Mouse (Mus musculus): Measurements from ENCODE around the gene Surf1. TPM values are rescaled to one million over a fixed set of nuclear protein-coding genes. Genes with fewer than 3 reads are reported as not detected.
A peak's percentile ranks its signal among the peaks of the same experiment; 100 is the strongest.

Gene Surf1
- polyA plus RNA-seq (2012; rRNA removed): 23.1 and 25.8 TPM in 2 replicates
- 31.7 and 33.9 TPM in 2 replicates for polyA plus RNA-seq (2014; fragmentation: Nextera tagmentation; extraction: Ambion mirVana)

DNA sequence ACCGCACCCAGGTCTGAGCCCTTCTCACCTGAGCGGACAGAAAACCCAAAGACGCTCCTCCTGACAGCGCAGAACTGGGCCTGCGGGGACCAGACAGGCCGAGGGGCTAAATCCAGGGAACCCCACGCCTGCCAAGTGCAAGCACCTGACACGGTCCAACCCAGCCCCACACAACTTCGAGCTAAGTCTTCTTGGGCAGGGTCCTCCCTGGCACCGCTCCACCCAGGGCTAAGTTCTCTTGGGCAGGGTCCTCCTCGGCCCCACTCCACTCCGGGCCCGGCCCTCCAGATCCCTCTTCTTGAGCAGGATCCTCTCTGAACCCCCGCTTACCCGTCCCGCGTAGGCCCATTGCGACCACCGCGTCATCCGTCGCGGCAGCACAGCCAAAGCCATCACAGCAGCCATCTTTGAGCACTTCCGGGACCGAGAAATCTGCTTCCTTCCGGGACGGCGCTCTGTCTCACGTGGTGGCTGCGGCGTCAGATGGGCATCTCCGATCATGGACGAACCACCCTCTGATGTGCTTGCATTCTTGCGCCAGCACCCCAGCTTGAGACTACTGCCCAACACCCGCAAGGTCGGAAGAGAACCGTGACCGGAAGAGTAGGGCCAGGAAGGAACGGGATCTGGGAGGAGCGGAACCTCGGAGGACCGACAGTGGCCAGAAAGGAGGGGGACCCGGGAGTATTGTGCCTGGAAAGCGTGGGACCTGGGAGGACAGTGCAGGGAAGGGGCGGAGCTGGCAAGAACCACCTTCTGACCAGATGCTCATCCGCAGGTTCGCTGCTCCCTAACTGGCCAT, at the start of gene Surf1, which contains the start of gene Surf2:
Surf1 (minus strand) TSS at position 604 of the 802 bp plus-strand sequence.
Surf2 (plus strand) TSS at position 441 of the 802 bp plus-strand sequence.
- DNase-seq (ENCODE audit: low read depth in 3 of 3, low spot score in 3 of 3): peak; percentile 65 to 70 (median 65)
- peaks cover 61% of the 10 kb centered on the region for H3K36me3 ChIP-seq (replicated peaks; ENCODE audit: control insufficient read depth, insufficient read depth, low read depth)
- peak within 1 kb of the TSS; percentile 71 to 89 for H3K4me3 ChIP-seq (ENCODE audit: insufficient read depth in 1 of 2, low read depth in 2 of 2, low read length in 2 of 2)
- TF ChIP-seq EP300 (IDR thresholded peaks at IDR 0.05; ENCODE audit: low read depth) (no peak), CTCF (IDR thresholded peaks at IDR 0.05; ENCODE audit: low read depth) (no peak)
- WGBS (ENCODE audit: insufficient replicate concordance): 2% methylated on average over 47 of the region's 47 CpGs
- peak within 1 kb of the TSS; percentile 99 for H3K4me2 ChIP-seq (ENCODE audit: low read depth)
- H3K27me3 ChIP-seq (ENCODE audit: control insufficient read depth, insufficient read depth, low read length): no peaks in the 10 kb centered on the region
- peak within 1 kb of the TSS; percentile 72 for H3K9ac ChIP-seq (replicated peaks)
- no peaks in the 10 kb centered on the region for H3K9me3 ChIP-seq (ENCODE audit: control insufficient read depth, low read length)
- H3K4me1 ChIP-seq (replicated peaks; ENCODE audit: control insufficient read depth in 2 of 2, insufficient read depth in 2 of 2, low read length in 1 of 2): peaks cover 16 to 25% of the 10 kb centered on the region in 2 experiments
- peak within 1 kb of the TSS; percentile 62 for H3K27ac ChIP-seq
- ATAC-seq (ENCODE audit: insufficient read depth): peak; percentile 71

DNA sequence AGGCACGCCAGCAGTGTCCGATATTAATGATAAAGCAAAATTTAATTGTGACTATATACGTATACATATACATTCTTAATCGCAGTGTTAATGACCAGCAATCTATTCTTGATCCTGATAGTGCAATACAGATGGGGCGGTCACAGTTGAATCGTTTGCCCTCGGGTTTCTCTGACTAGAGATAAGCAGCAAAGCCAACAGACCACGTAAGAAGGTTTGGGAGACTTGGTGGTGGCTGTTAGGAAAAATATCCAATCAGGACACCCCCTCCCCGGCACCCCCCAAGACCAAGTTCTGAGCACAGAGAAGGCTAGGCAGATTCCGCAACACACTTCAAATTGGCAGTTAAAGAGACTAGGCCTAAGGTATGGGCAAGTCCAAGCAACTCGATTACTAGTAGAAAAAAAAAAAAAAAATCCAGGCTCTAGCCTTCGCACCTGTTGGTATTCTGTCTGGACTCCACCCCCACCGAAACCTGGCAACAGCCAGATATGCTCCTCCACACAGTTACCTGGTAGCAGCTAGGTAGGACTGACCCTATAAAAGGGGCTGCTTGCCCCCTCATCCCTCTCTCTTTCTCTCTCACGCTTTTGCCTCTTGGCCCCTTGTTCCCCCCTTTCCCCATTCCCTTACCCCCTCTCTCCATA, 48.5 kb upstream of the Surf1 start:
- Histone ChIP-seq H3K4me1 (replicated peaks; ENCODE audit: control insufficient read depth in 2 of 2, insufficient read depth in 2 of 2, low read length in 1 of 2) (peaks cover 9 to 19% of the 10 kb centered on the region in 2 experiments), H3K9me3 (ENCODE audit: control insufficient read depth, low read length) (no peaks in the 10 kb centered on the region), H3K4me2 (ENCODE audit: low read depth) (peak overlapping the region; percentile 82), H3K27ac (peak overlapping the region; percentile 74), H3K36me3 (replicated peaks; ENCODE audit: control insufficient read depth, insufficient read depth, low read depth) (peaks cover 10% of the 10 kb centered on the region), H3K9ac (replicated peaks) (peak overlapping the region; percentile 88), H3K4me3 (ENCODE audit: insufficient read depth in 1 of 2, low read depth in 2 of 2, low read length in 2 of 2) (peak overlapping the region; percentile 78 to 87), H3K27me3 (ENCODE audit: control insufficient read depth, insufficient read depth, low read length) (no peaks in the 10 kb centered on the region)
- 15% methylated on average over 14 of the region's 14 CpGs for WGBS (ENCODE audit: insufficient replicate concordance)
- DNase-seq (ENCODE audit: low read depth in 3 of 3, low spot score in 3 of 3) (no peak), ATAC-seq (ENCODE audit: insufficient read depth) (peak; percentile 36)
- TF ChIP-seq CTCF (IDR thresholded peaks at IDR 0.05; ENCODE audit: low read depth) (no peak), EP300 (IDR thresholded peaks at IDR 0.05; ENCODE audit: low read depth) (no peak)

DNA sequence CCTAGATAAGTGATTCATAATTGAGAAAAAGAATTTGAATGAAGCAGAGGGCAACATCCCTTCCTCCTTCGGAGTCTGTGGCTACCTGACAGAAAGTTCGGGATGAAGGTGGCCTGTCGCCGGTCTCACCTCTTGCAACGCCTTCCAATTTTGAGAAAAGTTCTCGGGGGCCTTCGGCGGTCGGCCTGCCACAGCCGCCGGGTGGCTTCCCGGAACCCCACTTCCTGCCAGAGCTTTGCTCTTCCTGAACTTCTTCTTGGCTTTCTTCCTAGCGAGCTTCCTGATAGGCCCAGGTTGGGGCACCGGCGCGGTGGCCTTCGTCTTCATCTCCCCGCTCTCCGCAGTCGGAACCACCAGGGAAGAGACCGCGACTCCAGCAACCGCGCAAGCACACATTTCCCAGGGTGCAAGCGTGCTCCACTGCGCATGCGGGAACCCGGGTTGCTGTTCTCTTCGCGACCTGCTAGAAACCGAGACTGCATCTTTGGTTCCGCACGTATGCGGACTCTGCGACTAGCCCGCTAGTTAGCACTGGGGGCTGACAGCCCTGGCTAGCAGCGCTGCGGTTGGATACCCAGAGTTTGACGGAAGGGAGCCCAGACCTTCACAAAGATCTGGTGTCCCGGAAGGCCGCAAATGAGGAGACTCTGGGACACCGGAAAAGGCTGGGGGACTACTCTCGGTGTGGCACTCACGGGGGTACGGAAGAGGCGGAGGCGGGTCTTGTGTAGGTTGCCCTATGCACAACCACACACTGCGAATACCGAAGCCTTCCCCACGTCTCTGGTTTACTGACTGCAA, 47.8 kb upstream of the Surf1 start, which contains the start of gene Rexo4:
Rexo4 (minus strand) TSS at position 464 of the 801 bp plus-strand sequence.
- Histone ChIP-seq H3K9me3 (ENCODE audit: control insufficient read depth, low read length) (no peaks in the 10 kb centered on the region), H3K36me3 (replicated peaks; ENCODE audit: control insufficient read depth, insufficient read depth, low read depth) (peaks cover 15% of the 10 kb centered on the region), H3K4me2 (ENCODE audit: low read depth) (peak within 1 kb of the TSS; percentile 82), H3K9ac (replicated peaks) (peak within 1 kb of the TSS; percentile 88), H3K27me3 (ENCODE audit: control insufficient read depth, insufficient read depth, low read length) (no peaks in the 10 kb centered on the region), H3K4me3 (ENCODE audit: insufficient read depth in 1 of 2, low read depth in 2 of 2, low read length in 2 of 2) (peak within 1 kb of the TSS; percentile 78 to 87), H3K4me1 (replicated peaks; ENCODE audit: control insufficient read depth in 2 of 2, insufficient read depth in 2 of 2, low read length in 1 of 2) (peaks cover 9 to 19% of the 10 kb centered on the region in 2 experiments), H3K27ac (peak within 1 kb of the TSS; percentile 74)
- ATAC-seq (ENCODE audit: insufficient read depth): peak; percentile 93
- DNase-seq (ENCODE audit: low read depth in 3 of 3, low spot score in 3 of 3): peak; percentile 86 to 88 (median 86)
- WGBS (ENCODE audit: insufficient replicate concordance): under 1% methylated on average over 50 of the region's 50 CpGs
- no peak for TF ChIP-seq EP300 (IDR thresholded peaks at IDR 0.05; ENCODE audit: low read depth)
- TF ChIP-seq CTCF (IDR thresholded peaks at IDR 0.05; ENCODE audit: low read depth): no peak; the same call in 1 of the 2 replicates

- Histone ChIP-seq H3K4me2 (ENCODE audit: low read depth) (no peak overlapping the region), H3K9me3 (ENCODE audit: control insufficient read depth, low read length) (no peaks in the 10 kb centered on the region), H3K4me1 (replicated peaks; ENCODE audit: control insufficient read depth in 2 of 2, insufficient read depth in 2 of 2, low read length in 1 of 2) (peaks cover 9 to 26% of the 10 kb centered on the region in 2 experiments), H3K27ac (no peak overlapping the region), H3K4me3 (ENCODE audit: insufficient read depth in 1 of 2, low read depth in 2 of 2, low read length in 2 of 2) (no peak overlapping the region), H3K9ac (replicated peaks) (no peak overlapping the region), H3K36me3 (replicated peaks; ENCODE audit: control insufficient read depth, insufficient read depth, low read depth) (peaks cover 40% of the 10 kb centered on the region), H3K27me3 (ENCODE audit: control insufficient read depth, insufficient read depth, low read length) (no peaks in the 10 kb centered on the region)
- TF ChIP-seq CTCF (IDR thresholded peaks at IDR 0.05; ENCODE audit: low read depth) (peak; percentile 49), EP300 (IDR thresholded peaks at IDR 0.05; ENCODE audit: low read depth) (no peak)
- DNase-seq (ENCODE audit: low read depth in 3 of 3, low spot score in 3 of 3): no peak
- 80% methylated on average over 4 of the region's 4 CpGs for WGBS (ENCODE audit: insufficient replicate concordance)
- no peak for ATAC-seq (ENCODE audit: insufficient read depth)
These were observed 44.4 kb upstream of the Surf1 start for GRCm38 (mm10) chr2:26960756-26961155.
